Mouse (Mus musculus) thymus, postnatal 10 days (tissue): ENCODE results near the gene Cyfip1.

Experiments
- DNase-seq, 2 experiments: peaks; one replicate each; pipeline ENCODE4 v3.0.0; 2021; ENCODE audit warnings: low spot score in 2 of 2

Cyfip1 gene

GRCm38 (mm10) chr7:55841445-55841844 lies at the start of gene Cyfip1:
Cyfip1 (plus strand) TSS chr7:55841745.
- no peak for DNase-seq

GRCm38 (mm10) chr7:55792280-55792679 lies 49.3 kb upstream of the Cyfip1 start:
- no peak for DNase-seq

- DNase-seq = no peak
Observed at GRCm38 (mm10) chr7:55793236-55793951, 48.2 kb upstream of the Cyfip1 start.

DNA sequence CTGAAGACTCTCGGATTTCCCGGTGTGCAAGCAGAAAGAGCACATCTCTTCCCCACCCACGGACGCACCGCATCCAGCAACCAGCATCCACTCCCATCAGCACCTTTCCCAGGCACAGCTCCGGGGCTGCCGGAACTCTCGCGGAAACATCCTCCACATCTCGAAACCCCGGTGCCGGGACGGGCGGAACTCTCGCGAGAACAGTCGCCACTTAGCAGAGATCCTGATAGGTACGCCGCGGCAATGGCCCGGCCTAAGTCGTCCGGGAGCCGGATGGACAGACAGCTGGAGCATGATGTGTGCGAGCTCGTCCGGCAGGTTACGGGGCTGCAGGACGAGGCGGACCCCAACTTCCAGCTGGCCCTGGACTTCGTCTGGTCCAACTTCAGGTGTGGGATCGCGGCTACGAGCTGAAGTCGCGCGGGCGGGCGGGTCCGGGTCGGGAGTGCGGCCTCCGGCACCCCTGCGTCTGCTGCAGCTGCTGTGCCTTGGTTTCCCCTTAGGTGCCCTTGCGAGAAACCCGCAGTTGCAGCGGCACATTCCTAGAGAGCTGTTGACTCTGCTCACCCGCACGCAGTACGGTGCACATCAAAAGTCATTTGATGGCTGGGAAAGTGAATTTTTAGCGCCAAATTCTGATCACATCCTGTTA lies 47.5 kb upstream of the Cyfip1 start, which contains the start of gene Tubgcp5:
Tubgcp5 (plus strand) TSS at position 203 of the 652 bp plus-strand sequence.
- peak; percentile 94 to 96 for DNase-seq

DNA sequence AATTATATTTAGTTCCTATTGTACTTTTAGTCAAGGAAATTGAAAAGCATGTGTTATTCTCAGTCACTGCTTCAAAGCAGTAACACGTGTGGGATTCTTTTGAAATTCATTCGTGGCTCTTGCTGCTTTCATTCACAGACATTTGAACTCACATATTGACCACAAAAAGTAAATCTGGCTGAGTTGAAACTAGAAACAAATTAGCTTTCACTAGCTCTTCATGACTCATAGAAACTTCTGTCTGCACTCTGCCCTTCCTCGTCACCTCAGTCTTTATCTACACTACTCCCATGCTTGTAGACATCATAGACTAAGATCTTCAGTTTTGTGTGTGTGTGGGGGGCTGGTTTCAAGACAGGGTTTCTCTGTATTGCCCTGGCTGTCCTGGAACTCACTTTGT lies 41.6 kb upstream of the Cyfip1 start:
- DNase-seq = no peak

GRCm38 (mm10) chr7:55809967-55810366 lies 31.6 kb upstream of the Cyfip1 start:
- no peak for DNase-seq

DNA sequence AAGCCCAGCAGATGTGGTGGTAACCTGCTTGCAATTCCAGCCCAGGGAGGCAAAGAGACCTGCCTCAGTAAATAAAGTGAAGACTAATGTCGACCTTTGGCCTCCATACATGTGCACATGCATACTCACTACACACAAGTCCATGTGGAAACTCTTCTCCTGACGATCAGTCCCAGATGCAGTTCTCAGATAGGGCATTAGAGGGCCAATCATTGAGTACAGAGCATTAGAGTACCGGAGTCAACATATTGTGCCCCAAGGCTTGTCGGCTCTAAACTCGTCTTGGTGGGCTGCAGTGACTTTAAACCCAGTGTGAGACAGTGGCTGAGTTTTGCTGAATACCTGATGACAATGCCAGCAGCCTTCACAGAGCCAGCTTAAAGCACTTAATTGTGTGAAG lies 17.1 kb upstream of the Cyfip1 start:
- no peak for DNase-seq

DNA sequence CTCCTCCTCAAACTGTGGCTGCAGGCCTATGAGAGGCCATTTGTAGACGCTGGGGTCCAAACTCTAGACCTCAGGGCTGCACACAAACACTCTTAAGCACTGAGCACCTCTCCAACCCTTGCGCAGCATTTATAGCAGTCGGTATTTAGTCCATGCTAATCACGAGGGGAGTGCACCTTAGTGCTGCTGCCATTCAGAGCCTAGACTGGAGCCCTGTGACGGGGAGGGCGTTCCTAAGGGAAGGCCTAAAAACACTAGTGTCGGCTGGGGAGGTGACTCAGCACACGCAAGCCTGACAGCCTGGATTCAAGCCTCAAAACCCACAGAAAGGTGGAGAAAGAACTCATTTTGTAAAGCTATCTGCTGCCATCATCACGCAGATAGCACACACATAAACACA lies 14.0 kb upstream of the Cyfip1 start:
- DNase-seq = no peak

GRCm38 (mm10) chr7:55836877-55837276 lies 4.7 kb upstream of the Cyfip1 start:
- DNase-seq = no peak

GRCm38 (mm10) chr7:55841977-55842503 lies 495 bp downstream of the Cyfip1 start:
- DNase-seq = peak; percentile 12 to 33

DNA sequence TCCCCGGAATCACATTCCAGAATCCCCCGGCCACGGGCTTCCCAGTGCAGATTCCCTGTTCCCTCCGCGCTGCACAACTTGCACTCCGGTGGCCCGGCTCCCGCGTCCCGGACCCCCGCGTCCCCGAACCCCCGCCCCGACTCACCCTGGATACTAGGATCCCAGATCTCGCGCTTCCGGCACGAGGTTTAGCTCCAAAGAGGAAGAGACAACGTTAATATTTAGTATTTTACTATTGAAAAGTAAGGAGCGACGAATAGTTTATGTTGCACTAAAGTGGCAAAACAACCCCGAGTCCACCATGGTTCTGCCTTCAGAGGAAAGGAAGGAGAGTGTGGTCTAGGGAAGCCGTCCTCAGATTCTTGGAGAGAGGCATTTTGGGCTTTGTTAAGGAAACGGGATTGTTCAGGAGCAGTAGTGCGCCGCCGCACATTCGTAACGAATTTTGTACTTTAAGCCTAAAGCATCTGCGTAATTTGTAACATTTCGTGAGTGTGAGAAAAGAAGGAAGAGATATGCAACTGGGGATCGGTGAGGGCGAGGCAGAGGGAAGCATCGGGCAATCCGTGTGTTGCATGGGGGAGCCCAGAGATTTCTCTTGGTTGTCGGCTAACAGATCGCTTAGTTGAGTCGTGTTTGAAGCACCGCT lies 1.1 kb downstream of the Cyfip1 start:
- no peak for DNase-seq

GRCm38 (mm10) chr7:55846606-55847312 lies 5.2 kb downstream of the Cyfip1 start:
- no peak for DNase-seq

GRCm38 (mm10) chr7:55849948-55850571 lies 8.5 kb downstream of the Cyfip1 start:
- DNase-seq = no peak

GRCm38 (mm10) chr7:55852787-55853186 lies 11.2 kb downstream of the Cyfip1 start:
- no peak for DNase-seq

GRCm38 (mm10) chr7:55855597-55855996 lies 14.1 kb downstream of the Cyfip1 start:
- no peak for DNase-seq

GRCm38 (mm10) chr7:55856741-55857140 lies 15.2 kb downstream of the Cyfip1 start:
- DNase-seq = no peak

- DNase-seq = no peak
Observed at GRCm38 (mm10) chr7:55857729-55858128, 16.2 kb downstream of the Cyfip1 start.

GRCm38 (mm10) chr7:55858836-55859517 lies 17.4 kb downstream of the Cyfip1 start:
- no peak for DNase-seq

DNA sequence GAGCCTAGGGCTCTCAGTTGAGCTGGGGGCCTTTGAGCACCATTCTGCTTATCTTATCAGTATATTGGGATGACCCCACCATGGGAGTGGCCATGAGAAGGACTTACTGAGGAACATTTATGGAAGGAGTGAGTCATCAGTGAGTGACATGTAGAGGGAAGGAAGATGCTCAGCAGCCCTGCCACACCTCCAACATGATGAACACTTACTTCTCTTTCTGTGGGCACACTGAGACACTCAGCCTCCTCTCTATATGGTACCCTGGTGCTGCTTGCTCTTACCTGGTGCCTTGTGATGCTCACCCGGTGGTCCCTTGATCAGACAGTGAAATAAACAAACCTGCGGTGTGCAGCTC lies 17.9 kb downstream of the Cyfip1 start:
- DNase-seq = no peak

DNA sequence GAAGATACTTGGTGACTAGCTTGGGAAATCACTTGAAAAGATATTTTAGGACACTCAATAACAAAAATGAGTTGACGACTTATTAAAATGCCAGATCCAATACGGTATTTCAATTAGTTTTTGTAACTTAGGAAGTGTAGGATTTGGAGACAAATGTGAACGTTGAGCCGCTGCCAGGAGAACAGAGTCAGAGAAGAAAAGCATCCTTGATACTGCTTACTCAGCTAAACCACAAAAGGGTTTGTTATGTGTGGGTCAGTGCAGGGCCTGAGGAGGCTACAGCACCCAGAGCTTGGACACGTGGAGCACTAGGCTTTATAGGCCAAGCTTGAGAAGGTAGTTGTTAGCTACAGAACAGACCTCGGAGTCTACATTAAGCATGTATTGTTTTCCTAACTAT lies 18.4 kb downstream of the Cyfip1 start:
- no peak for DNase-seq

DNA sequence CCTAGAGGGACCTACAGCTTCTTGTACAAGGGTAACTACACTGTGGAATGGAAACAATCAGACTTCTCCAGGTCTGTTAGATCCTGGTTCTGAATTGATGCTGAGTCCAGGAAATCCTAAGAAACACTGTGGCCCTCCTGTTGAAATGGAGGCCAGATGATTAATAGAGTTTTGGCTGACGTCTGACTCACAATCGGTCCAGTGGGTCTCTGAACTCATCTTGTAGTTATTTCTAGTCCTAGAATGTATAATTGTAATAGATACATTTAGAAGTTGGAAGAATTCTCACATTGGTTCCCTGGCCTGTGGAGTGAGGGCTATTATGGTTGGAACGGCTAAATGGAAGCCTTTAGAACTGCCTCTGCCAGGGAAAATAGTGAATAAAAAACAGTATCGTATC lies 19.6 kb downstream of the Cyfip1 start:
- no peak for DNase-seq
